Mouse (Mus musculus): ENCODE data around the gene Vtn.
A peak's percentile ranks its signal among the peaks of the same experiment; 100 is the strongest.

Gene Vtn

GRCm38 (mm10) chr11:78536080-78536689, 37.3 kb downstream of the Vtn start, which contains the start of the genes Tnfaip1 and Ift20:
TSS of gene Tnfaip1 (minus strand) at chr11:78536332.
TSS of gene Ift20 (plus strand) at chr11:78536361.
- DNase-seq, result peak; percentile 99

- DNase-seq, result no peak
These were observed 37.8 kb downstream of the Vtn start for GRCm38 (mm10) chr11:78536690-78537084.

- peak; percentile 41 for DNase-seq
These were observed 41.5 kb downstream of the Vtn start for GRCm38 (mm10) chr11:78540358-78540757.

GRCm38 (mm10) chr11:78544449-78545111, 45.7 kb downstream of the Vtn start:
- no peak for DNase-seq

GRCm38 (mm10) chr11:78545181-78545580, 46.3 kb downstream of the Vtn start:
- no peak for DNase-seq

GRCm38 (mm10) chr11:78547718-78548460, 49.0 kb downstream of the Vtn start:
- no peak for DNase-seq

GRCm38 (mm10) chr11:78549491-78549987, 50.6 kb downstream of the Vtn start:
- no peak for DNase-seq

GRCm38 (mm10) chr11:78550168-78551058, 51.5 kb downstream of the Vtn start, which contains the start of gene Tmem97:
TSS of gene Tmem97 (minus strand) at chr11:78550777.
- DNase-seq, result peak; percentile 98

GRCm38 (mm10) chr11:78551059-78551398, 52.1 kb downstream of the Vtn start:
- DNase-seq, result no peak
